Mouse (Mus musculus) forebrain, embryonic 14.5 days (tissue): ENCODE measurements around the gene Lrrc42. TPM values are rescaled to one million over a fixed set of nuclear protein-coding genes. Genes with fewer than 3 reads are reported as not detected.

Experiments used
- ATAC-seq: fragments of 200-750 bp; cut with Nextera tagmentation; 2 replicates; pipeline ENCODE4 v1.8.0; 2017; ENCODE audit warnings: mild to moderate bottlenecking, moderate library complexity
- DNase-seq: peaks from one replicate; pipeline ENCODE4 v3.0.0-alpha.2; 2015; ENCODE audit warnings: low spot score
- H3K27ac ChIP-seq: fragments of 300-500 bp; sonication (generic); 2 replicates; pipeline ENCODE4 v1.5.1; 2014; ENCODE audit warnings: low read depth, mild to moderate bottlenecking, control low read depth, low read length, moderate library complexity
- H3K27me3 ChIP-seq: fragments of 300-500 bp; sonication (generic); replicated peaks from 2 replicates; pipeline ENCODE4 v1.6.1; 2014; ENCODE audit warnings: low read length, control low read depth, mixed read lengths; ENCODE audit not compliant: control insufficient read depth, insufficient read depth
- H3K36me3 ChIP-seq: fragments of 300-500 bp; sonication (generic); 2 replicates; pipeline ENCODE4 v1.6.1; 2014; ENCODE audit warnings: low read length, control low read depth; ENCODE audit not compliant: control insufficient read depth, insufficient read depth
- H3K4me1 ChIP-seq: fragments of 300-500 bp; sonication (generic); 2 replicates; pipeline ENCODE4 v1.6.1; 2014; ENCODE audit warnings: antibody characterized with exemption, low read length, control low read depth; ENCODE audit not compliant: control insufficient read depth, insufficient read depth
- H3K4me2 ChIP-seq: fragments of 300-500 bp; sonication (generic); 2 replicates; pipeline ENCODE4 v1.6.1; 2014; ENCODE audit warnings: mild to moderate bottlenecking, control low read depth, low read length
- H3K4me3 ChIP-seq: fragments of 300-500 bp; sonication (generic); 2 replicates; pipeline ENCODE4 v1.5.1; 2014; ENCODE audit warnings: low read depth, low read length, control low read depth
- H3K9ac ChIP-seq: fragments of 300-500 bp; sonication (generic); 2 replicates; pipeline ENCODE4 v1.6.1; 2014; ENCODE audit warnings: mild to moderate bottlenecking, low read length, control low read depth, moderate library complexity
- H3K9me3 ChIP-seq: fragments of 300-500 bp; sonication (generic); replicated peaks from 2 replicates; pipeline ENCODE4 v1.6.1; 2016; ENCODE audit warnings: low read length, control low read depth, mixed read lengths; ENCODE audit not compliant: control insufficient read depth
- WGBS: fragments of 180-500 bp; shearing (Covaris S2); extraction: QIAGEN DNeasy Blood & Tissue Kit; methylation state at CpG from one replicate; pipeline ENCODE4 v1.1.7; 2014; 5-methylcytosine and 5-hydroxymethylcytosine counted together
- polyA plus RNA-seq: library from polyadenylated mRNA; unstranded; fragments of >200 nt; fragmentation: Nextera tagmentation; extraction: Ambion mirVana; gene quantifications from 2 replicates; pipeline ENCODE4 v1.2.1, GENCODE M21; 2014

The Lrrc42 gene
- polyA plus RNA-seq, 1 experiment from 2014 or later, result 60.0 TPM

GRCm38 (mm10) chr4:107243365-107244333 lies 9.7 kb downstream of the Lrrc42 start:
- ATAC-seq (no peak), DNase-seq (peak; percentile 24)
- H3K27ac ChIP-seq, result no peak overlapping the region

GRCm38 (mm10) chr4:107240196-107240595 lies 13.1 kb downstream of the Lrrc42 start:
- WGBS, result 96% methylated on average over 6 of the region's 6 CpGs
- Histone ChIP-seq H3K27me3 (no peaks in the 10 kb centered on the region), H3K4me1 (no peaks in the 10 kb centered on the region), H3K9me3 (no peaks in the 10 kb centered on the region), H3K4me3 (no peak overlapping the region), H3K4me2 (no peak overlapping the region), H3K36me3 (peaks cover 58% of the 10 kb centered on the region), H3K9ac (no peak overlapping the region), H3K27ac (no peak overlapping the region)
- DNase-seq (no peak), ATAC-seq (no peak)

More at GRCm38 (mm10) chr4:107243365-107244333, 9.7 kb downstream of the Lrrc42 start:
- Histone ChIP-seq H3K36me3 (peaks cover 39% of the 10 kb centered on the region), H3K9ac (no peak overlapping the region), H3K27me3 (no peaks in the 10 kb centered on the region), H3K4me2 (no peak overlapping the region), H3K4me1 (0 out of 2 replicates have a peak, but pooled peaks cover 3% of the 10 kb centered on the region), H3K4me3 (no peak overlapping the region), H3K9me3 (no peaks in the 10 kb centered on the region)
- 61% methylated on average over 6 of the region's 6 CpGs for WGBS

GRCm38 (mm10) chr4:107238253-107238652 lies 15.1 kb downstream of the Lrrc42 start:
- WGBS, result 92% methylated on average over 2 of the region's 2 CpGs
- H3K4me1 ChIP-seq, result no peaks in the 10 kb centered on the region
- no peak overlapping the region for H3K27ac ChIP-seq
- ATAC-seq, result no peak
- H3K4me3 ChIP-seq, result no peak overlapping the region
- DNase-seq, result no peak
- H3K9me3 ChIP-seq, result no peaks in the 10 kb centered on the region
- no peak overlapping the region for H3K9ac ChIP-seq
- peaks cover 76% of the 10 kb centered on the region for H3K36me3 ChIP-seq
- H3K4me2 ChIP-seq, result no peak overlapping the region
- no peaks in the 10 kb centered on the region for H3K27me3 ChIP-seq

GRCm38 (mm10) chr4:107232219-107232618 lies 21.1 kb downstream of the Lrrc42 start:
- H3K4me3 ChIP-seq, result no peak overlapping the region
- no peak for DNase-seq
- H3K27ac ChIP-seq, result no peak overlapping the region
- H3K36me3 ChIP-seq, result peaks cover 55% of the 10 kb centered on the region
- WGBS, result 68% methylated on average over 3 of the region's 3 CpGs
- no peaks in the 10 kb centered on the region for H3K4me1 ChIP-seq
- ATAC-seq, result no peak
- no peaks in the 10 kb centered on the region for H3K27me3 ChIP-seq
- no peak overlapping the region for H3K9ac ChIP-seq
- H3K4me2 ChIP-seq, result no peak overlapping the region
- no peaks in the 10 kb centered on the region for H3K9me3 ChIP-seq

DNA sequence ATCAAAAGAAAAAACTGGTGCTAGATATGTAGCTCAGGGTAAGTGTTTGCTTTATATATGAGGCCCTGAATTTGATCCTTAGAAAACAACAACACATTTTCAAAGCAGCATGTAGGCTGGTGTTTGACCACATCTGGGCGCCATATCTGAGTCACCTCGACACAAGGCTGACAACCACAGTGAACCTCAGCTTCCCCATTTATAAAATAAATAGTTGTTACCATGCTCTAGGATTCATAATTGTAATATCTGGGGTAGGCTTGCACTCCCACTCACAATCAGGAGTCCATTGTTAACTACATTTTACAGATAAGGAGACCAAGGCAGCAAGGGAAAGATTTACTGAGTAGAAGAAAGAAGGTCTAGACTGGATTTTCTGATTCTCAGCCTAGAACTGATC lies 27.0 kb downstream of the Lrrc42 start:
- Histone ChIP-seq H3K27me3 (no peaks in the 10 kb centered on the region), H3K9me3 (no peaks in the 10 kb centered on the region), H3K36me3 (peaks cover 4% of the 10 kb centered on the region; the same call in 1 of the 2 replicates), H3K4me2 (no peak overlapping the region), H3K4me3 (no peak overlapping the region), H3K9ac (no peak overlapping the region), H3K4me1 (no peaks in the 10 kb centered on the region), H3K27ac (no peak overlapping the region)
- ATAC-seq, result no peak
- WGBS, result 91% methylated on average over 2 of the region's 2 CpGs
- DNase-seq, result no peak

DNA sequence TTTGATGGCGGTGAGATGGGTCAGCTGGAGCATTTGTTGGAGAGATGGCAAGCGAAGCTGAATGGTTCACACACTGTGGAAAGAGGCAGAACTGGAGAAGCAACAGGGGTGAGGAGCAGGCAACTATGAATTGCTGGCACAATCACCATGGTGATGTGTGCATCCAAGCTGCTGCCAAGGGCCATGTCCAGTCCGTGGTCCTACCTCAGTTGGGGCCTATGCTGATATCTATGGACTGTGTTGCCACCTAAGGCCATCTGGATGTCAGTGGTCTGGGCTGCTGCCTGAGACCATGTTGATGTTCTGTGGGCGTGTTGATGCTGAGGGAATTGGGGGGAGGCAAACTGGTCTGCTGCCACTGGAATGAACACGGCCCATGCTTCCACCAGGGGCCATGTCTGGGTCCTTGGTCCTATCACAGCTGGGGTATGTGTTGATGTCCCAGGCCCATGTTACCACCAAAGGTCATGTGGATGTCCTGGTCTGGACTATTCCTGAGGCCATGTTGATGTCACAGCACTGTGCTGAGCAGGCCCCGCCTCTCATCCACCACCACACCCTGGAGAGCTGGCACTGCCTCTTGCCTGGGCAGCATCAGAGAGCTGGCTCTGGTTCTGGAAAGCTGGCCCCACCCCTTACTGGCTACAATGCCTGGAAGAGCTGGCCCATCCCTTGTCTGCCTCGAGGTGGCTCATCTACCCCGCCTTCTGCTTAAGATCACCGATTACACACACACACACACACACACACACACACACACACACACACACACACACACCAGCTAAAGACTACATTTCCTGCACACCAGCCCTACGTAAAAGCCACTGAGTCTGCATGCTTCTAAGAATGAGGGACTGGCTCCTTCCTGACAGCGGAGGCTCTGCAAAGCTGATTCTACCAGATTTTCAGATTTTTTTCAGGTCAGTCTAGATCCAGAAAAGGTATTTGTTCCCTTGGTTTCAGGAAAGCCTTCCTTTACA lies 29.8 kb downstream of the Lrrc42 start:
- 0 out of 2 replicates have a peak, but pooled peaks have one; percentile 26 for ATAC-seq
- H3K4me1 ChIP-seq, result no peaks in the 10 kb centered on the region
- H3K36me3 ChIP-seq, result no peaks in the 10 kb centered on the region
- no peaks in the 10 kb centered on the region for H3K9me3 ChIP-seq
- peak; percentile 10 for DNase-seq
- H3K4me3 ChIP-seq, result no peak overlapping the region
- no peaks in the 10 kb centered on the region for H3K27me3 ChIP-seq
- H3K4me2 ChIP-seq, result no peak overlapping the region
- no peak overlapping the region for H3K9ac ChIP-seq
- 77% methylated on average over 11 of the region's 11 CpGs for WGBS
- H3K27ac ChIP-seq, result no peak overlapping the region

GRCm38 (mm10) chr4:107221524-107221923 lies 31.8 kb downstream of the Lrrc42 start:
- H3K9me3 ChIP-seq, result no peaks in the 10 kb centered on the region
- 90% methylated on average over 5 of the region's 5 CpGs for WGBS
- H3K4me1 ChIP-seq, result no peaks in the 10 kb centered on the region
- ATAC-seq (no peak), DNase-seq (no peak)
- H3K4me3 ChIP-seq, result no peak overlapping the region
- no peaks in the 10 kb centered on the region for H3K27me3 ChIP-seq
- H3K9ac ChIP-seq, result no peak overlapping the region
- H3K4me2 ChIP-seq, result no peak overlapping the region
- no peaks in the 10 kb centered on the region for H3K36me3 ChIP-seq
- no peak overlapping the region for H3K27ac ChIP-seq

GRCm38 (mm10) chr4:107217574-107217973 lies 35.8 kb downstream of the Lrrc42 start:
- H3K4me2 ChIP-seq, result no peak overlapping the region
- H3K27me3 ChIP-seq, result no peaks in the 10 kb centered on the region
- no peak for DNase-seq
- no peaks in the 10 kb centered on the region for H3K4me1 ChIP-seq
- no peaks in the 10 kb centered on the region for H3K9me3 ChIP-seq
- H3K4me3 ChIP-seq, result no peak overlapping the region
- no peak overlapping the region for H3K27ac ChIP-seq
- ATAC-seq, result no peak
- WGBS, result 86% methylated on average over 9 of the region's 9 CpGs
- no peaks in the 10 kb centered on the region for H3K36me3 ChIP-seq
- H3K9ac ChIP-seq, result no peak overlapping the region
